Mouse (Mus musculus): Measurements from ENCODE around the gene Wfdc6a. TPM values are rescaled to one million over a fixed set of nuclear protein-coding genes. Genes with fewer than 3 reads are reported as not detected.

Gene Wfdc6a
- total and polyA plus RNA-seq, 2 experiments from 2014 or later = 0.19 to 0.31 TPM

DNA sequence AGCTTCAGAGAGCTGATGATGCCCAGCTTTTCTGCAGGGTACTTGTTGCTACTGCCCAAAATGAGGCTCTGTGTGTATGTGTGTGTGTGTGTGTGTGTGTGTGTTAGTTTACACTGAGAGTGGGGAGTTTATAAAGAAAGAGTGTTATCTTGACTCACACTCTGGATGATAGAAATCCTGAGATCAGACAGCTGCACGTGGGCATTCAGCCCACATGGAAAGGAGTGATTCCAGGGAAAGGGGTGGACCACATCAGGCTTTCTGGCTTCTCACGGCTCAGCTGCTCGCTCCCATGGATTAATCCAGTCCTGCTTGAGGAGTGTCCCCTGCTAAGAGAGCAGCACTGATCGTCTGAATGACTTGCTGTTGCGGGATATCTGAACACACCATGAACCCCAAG, 43.1 kb downstream of the Wfdc6a start:
- Histone ChIP-seq H3K4me1 (ENCODE audit: insufficient read depth, low read length) (no peaks in the 10 kb centered on the region), H3K4me2 (ENCODE audit: low read depth, low read length) (no peak overlapping the region), H3K9ac (replicated peaks; ENCODE audit: low read length) (no peak overlapping the region), H3K27ac (no peak overlapping the region), H3K36me3 (ENCODE audit: insufficient read depth, low read length) (no peaks in the 10 kb centered on the region), H3K27me3 (ENCODE audit: insufficient read depth, low read length) (no peaks in the 10 kb centered on the region), H3K4me3 (ENCODE audit: low read length) (no peak overlapping the region), H3K9me3 (ENCODE audit: low read length) (no peaks in the 10 kb centered on the region)
- no peak for DNase-seq (ENCODE audit: low spot score)
- no peak for TF ChIP-seq CTCF (IDR thresholded peaks at IDR 0.05; ENCODE audit: low read depth)
- no peak for ATAC-seq
- 66% methylated on average over 5 of the region's 5 CpGs for WGBS

DNA sequence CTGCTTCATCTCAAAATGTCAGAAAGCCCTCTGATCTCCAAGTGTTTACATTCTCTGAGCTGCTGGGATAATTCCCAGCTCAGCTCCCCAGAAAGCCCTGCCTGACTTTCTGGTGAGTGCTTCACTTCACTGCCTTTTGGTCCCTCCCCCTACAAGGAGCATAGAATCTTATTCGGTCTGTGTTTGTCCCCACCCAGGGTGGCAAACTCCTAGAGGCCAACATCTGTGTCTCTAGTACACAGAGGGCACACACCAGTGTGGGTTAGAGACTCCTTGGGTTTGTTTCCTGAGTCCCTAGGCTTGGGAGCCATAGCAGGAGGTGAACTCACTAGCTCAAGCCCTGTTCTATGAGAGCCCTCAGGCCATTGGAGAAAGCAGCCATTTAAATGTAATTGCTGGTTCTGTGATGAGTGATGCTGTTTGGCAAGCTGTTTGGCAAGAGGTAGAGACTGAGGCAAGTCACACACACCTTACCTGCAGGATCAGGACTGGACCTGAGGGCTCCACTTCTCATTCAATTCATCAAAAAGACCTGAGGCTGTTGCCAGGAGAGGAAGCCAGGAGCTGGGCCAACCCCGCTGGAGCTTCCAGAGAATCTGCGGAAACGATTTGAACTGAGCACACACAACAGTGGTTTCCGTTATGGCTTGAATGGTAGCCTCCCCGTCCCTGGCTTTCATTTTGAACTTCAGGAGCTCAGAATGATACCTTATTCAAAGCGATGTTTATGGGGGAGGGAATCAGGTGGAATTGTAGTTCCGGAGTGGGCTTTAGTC, 44.4 kb downstream of the Wfdc6a start:
- no peaks in the 10 kb centered on the region for H3K9me3 ChIP-seq (ENCODE audit: low read length)
- DNase-seq (ENCODE audit: low spot score) = no peak
- no peak for ATAC-seq
- H3K4me3 ChIP-seq (ENCODE audit: low read length) = no peak overlapping the region
- no peak for TF ChIP-seq CTCF (IDR thresholded peaks at IDR 0.05; ENCODE audit: low read depth)
- H3K27me3 ChIP-seq (ENCODE audit: insufficient read depth, low read length) = no peaks in the 10 kb centered on the region
- H3K27ac ChIP-seq = no peak overlapping the region
- H3K9ac ChIP-seq (replicated peaks; ENCODE audit: low read length) = no peak overlapping the region
- no peaks in the 10 kb centered on the region for H3K36me3 ChIP-seq (ENCODE audit: insufficient read depth, low read length)
- WGBS = 42% methylated on average over 8 of the region's 8 CpGs
- H3K4me2 ChIP-seq (ENCODE audit: low read depth, low read length) = no peak overlapping the region
- no peaks in the 10 kb centered on the region for H3K4me1 ChIP-seq (ENCODE audit: insufficient read depth, low read length)

GRCm38 (mm10) chr2:164537003-164537402, 48.2 kb downstream of the Wfdc6a start:
- no peaks in the 10 kb centered on the region for H3K27me3 ChIP-seq (ENCODE audit: insufficient read depth, low read length)
- H3K9me3 ChIP-seq (ENCODE audit: low read length) = no peaks in the 10 kb centered on the region
- no peak for ATAC-seq
- no peak overlapping the region for H3K27ac ChIP-seq
- no peak for DNase-seq (ENCODE audit: low spot score)
- TF ChIP-seq CTCF (IDR thresholded peaks at IDR 0.05; ENCODE audit: low read depth) = no peak
- 83% methylated on average over 4 of the region's 4 CpGs for WGBS
- H3K4me1 ChIP-seq (ENCODE audit: insufficient read depth, low read length) = no peaks in the 10 kb centered on the region
- no peak overlapping the region for H3K4me2 ChIP-seq (ENCODE audit: low read depth, low read length)
- no peak overlapping the region for H3K4me3 ChIP-seq (ENCODE audit: low read length)
- no peaks in the 10 kb centered on the region for H3K36me3 ChIP-seq (ENCODE audit: insufficient read depth, low read length)
- H3K9ac ChIP-seq (replicated peaks; ENCODE audit: low read length) = no peak overlapping the region

- H3K4me1 ChIP-seq (ENCODE audit: insufficient read depth, low read length) = no peaks in the 10 kb centered on the region
- H3K4me3 ChIP-seq (ENCODE audit: low read length) = no peak overlapping the region
- no peak overlapping the region for H3K9ac ChIP-seq (replicated peaks; ENCODE audit: low read length)
- no peaks in the 10 kb centered on the region for H3K36me3 ChIP-seq (ENCODE audit: insufficient read depth, low read length)
- 82% methylated on average over 10 of the region's 10 CpGs for WGBS
- DNase-seq (ENCODE audit: low spot score) (no peak), ATAC-seq (no peak)
- TF ChIP-seq CTCF (IDR thresholded peaks at IDR 0.05; ENCODE audit: low read depth) = no peak
- H3K27ac ChIP-seq = no peak overlapping the region
- no peaks in the 10 kb centered on the region for H3K9me3 ChIP-seq (ENCODE audit: low read length)
- H3K4me2 ChIP-seq (ENCODE audit: low read depth, low read length) = no peak overlapping the region
- no peaks in the 10 kb centered on the region for H3K27me3 ChIP-seq (ENCODE audit: insufficient read depth, low read length)
Measured at GRCm38 (mm10) chr2:164534315-164534714, 50.9 kb downstream of the Wfdc6a start.

- Histone ChIP-seq H3K9ac (replicated peaks; ENCODE audit: low read length) (no peak overlapping the region), H3K4me2 (ENCODE audit: low read depth, low read length) (no peak overlapping the region), H3K36me3 (ENCODE audit: insufficient read depth, low read length) (no peaks in the 10 kb centered on the region), H3K27ac (no peak overlapping the region), H3K4me1 (ENCODE audit: insufficient read depth, low read length) (no peaks in the 10 kb centered on the region), H3K27me3 (ENCODE audit: insufficient read depth, low read length) (no peaks in the 10 kb centered on the region), H3K9me3 (ENCODE audit: low read length) (no peaks in the 10 kb centered on the region), H3K4me3 (ENCODE audit: low read length) (no peak overlapping the region)
- ATAC-seq (peak; percentile 49; the same call in 1 of the 2 replicates), DNase-seq (ENCODE audit: low spot score) (peak; percentile 84)
- 4% methylated on average over 3 of the region's 3 CpGs for WGBS
- peak; percentile 98 for TF ChIP-seq CTCF (IDR thresholded peaks at IDR 0.05; ENCODE audit: low read depth)
Measured at GRCm38 (mm10) chr2:164531169-164531568, 54.1 kb downstream of the Wfdc6a start.

Other genes starting within 250 kb of the Wfdc6a start
Only the 30 nearest of the 32 such genes appear.
- gene Slpi, start 196.4 kb downstream of the Wfdc6a start, total RNA-seq (2014; rRNA removed) = 4.3 TPM in 1 of 2 replicates, not detected in the other
- gene Slpi, start 196.4 kb downstream of the Wfdc6a start, polyA plus RNA-seq (2015; fragmentation: Nextera tagmentation; extraction: Ambion mirVana) = 0.40 and 0.82 TPM in 2 replicates
- 0.22 TPM in 1 of 2 replicates, not detected in the other for gene Rbpjl, start 182.3 kb downstream of the Wfdc6a start, total RNA-seq (2014; rRNA removed)
- gene Rbpjl, start 182.3 kb downstream of the Wfdc6a start, polyA plus RNA-seq (2015; fragmentation: Nextera tagmentation; extraction: Ambion mirVana) = 0.14 and 0.21 TPM in 2 replicates
- gene Matn4, start 180.3 kb downstream of the Wfdc6a start, total RNA-seq (2014; rRNA removed) = 4.9 and 8.2 TPM in 2 replicates
- 4.7 and 5.0 TPM in 2 replicates for gene Matn4, start 180.3 kb downstream of the Wfdc6a start, polyA plus RNA-seq (2015; fragmentation: Nextera tagmentation; extraction: Ambion mirVana)
- gene Sdc4, start 141.6 kb downstream of the Wfdc6a start, total RNA-seq (2014; rRNA removed) = 31.1 and 34.1 TPM in 2 replicates
- 36.7 and 39.5 TPM in 2 replicates for gene Sdc4, start 141.6 kb downstream of the Wfdc6a start, polyA plus RNA-seq (2015; fragmentation: Nextera tagmentation; extraction: Ambion mirVana)
- 165 and 315 TPM in 2 replicates for gene Sys1, start 128.5 kb downstream of the Wfdc6a start, total RNA-seq (2014; rRNA removed)
- gene Sys1, start 128.5 kb downstream of the Wfdc6a start, polyA plus RNA-seq (2015; fragmentation: Nextera tagmentation; extraction: Ambion mirVana) = 108 and 113 TPM in 2 replicates
- 34.4 and 36.9 TPM in 2 replicates for gene Gm20458, start 124.5 kb downstream of the Wfdc6a start, total RNA-seq (2014; rRNA removed)
- gene Gm20458, start 124.5 kb downstream of the Wfdc6a start, polyA plus RNA-seq (2015; fragmentation: Nextera tagmentation; extraction: Ambion mirVana) = 9.6 and 10.8 TPM in 2 replicates
- gene Trp53tg5, start 111.7 kb downstream of the Wfdc6a start, total RNA-seq (2014; rRNA removed) = not detected in 2 replicates
- gene Trp53tg5, start 111.7 kb downstream of the Wfdc6a start, polyA plus RNA-seq (2015; fragmentation: Nextera tagmentation; extraction: Ambion mirVana) = not detected in 2 replicates
- 29.5 and 30.9 TPM in 2 replicates for gene Dbndd2, start 99.3 kb downstream of the Wfdc6a start, total RNA-seq (2014; rRNA removed)
- gene Dbndd2, start 99.3 kb downstream of the Wfdc6a start, polyA plus RNA-seq (2015; fragmentation: Nextera tagmentation; extraction: Ambion mirVana) = 37.2 and 38.0 TPM in 2 replicates
- gene Pigt, start 87.9 kb downstream of the Wfdc6a start, total RNA-seq (2014; rRNA removed) = 118 and 134 TPM in 2 replicates
- 102 and 116 TPM in 2 replicates for gene Pigt, start 87.9 kb downstream of the Wfdc6a start, polyA plus RNA-seq (2015; fragmentation: Nextera tagmentation; extraction: Ambion mirVana)
- 1.5 and 2.7 TPM in 2 replicates for gene Wfdc2, start 23.0 kb downstream of the Wfdc6a start, total RNA-seq (2014; rRNA removed)
- 3.1 and 4.5 TPM in 2 replicates for gene Wfdc2, start 23.0 kb downstream of the Wfdc6a start, polyA plus RNA-seq (2015; fragmentation: Nextera tagmentation; extraction: Ambion mirVana)
- not detected in 2 replicates for gene Spint3, start 12.0 kb downstream of the Wfdc6a start, total RNA-seq (2014; rRNA removed)
- not detected in 2 replicates for gene Spint3, start 12.0 kb downstream of the Wfdc6a start, polyA plus RNA-seq (2015; fragmentation: Nextera tagmentation; extraction: Ambion mirVana)
- gene Eppin, start 8.1 kb upstream of the Wfdc6a start, total RNA-seq (2014; rRNA removed) = not detected in 2 replicates
- gene Eppin, start 8.1 kb upstream of the Wfdc6a start, polyA plus RNA-seq (2015; fragmentation: Nextera tagmentation; extraction: Ambion mirVana) = not detected in 2 replicates
- gene Wfdc6b, start 28.1 kb upstream of the Wfdc6a start, total RNA-seq (2014; rRNA removed) = not detected in 2 replicates
- not detected in 2 replicates for gene Wfdc6b, start 28.1 kb upstream of the Wfdc6a start, polyA plus RNA-seq (2015; fragmentation: Nextera tagmentation; extraction: Ambion mirVana)
- not detected in 2 replicates for gene Wfdc8, start 28.2 kb upstream of the Wfdc6a start, total RNA-seq (2014; rRNA removed)
- not detected in 2 replicates for gene Wfdc8, start 28.2 kb upstream of the Wfdc6a start, polyA plus RNA-seq (2015; fragmentation: Nextera tagmentation; extraction: Ambion mirVana)
- not detected in 2 replicates for gene Wfdc16, start 53.3 kb upstream of the Wfdc6a start, total RNA-seq (2014; rRNA removed)
- not detected in 2 replicates for gene Wfdc16, start 53.3 kb upstream of the Wfdc6a start, polyA plus RNA-seq (2015; fragmentation: Nextera tagmentation; extraction: Ambion mirVana)
- gene Wfdc10, start 70.6 kb upstream of the Wfdc6a start, total RNA-seq (2014; rRNA removed) = not detected in 2 replicates
- 0.60 TPM in 1 of 2 replicates, not detected in the other for gene Wfdc10, start 70.6 kb upstream of the Wfdc6a start, polyA plus RNA-seq (2015; fragmentation: Nextera tagmentation; extraction: Ambion mirVana)
- not detected in 2 replicates for gene Wfdc9, start 71.1 kb upstream of the Wfdc6a start, total RNA-seq (2014; rRNA removed)
- gene Wfdc9, start 71.1 kb upstream of the Wfdc6a start, polyA plus RNA-seq (2015; fragmentation: Nextera tagmentation; extraction: Ambion mirVana) = not detected in 2 replicates
- gene Wfdc11, start 88.6 kb upstream of the Wfdc6a start, total RNA-seq (2014; rRNA removed) = not detected in 2 replicates
- gene Wfdc11, start 88.6 kb upstream of the Wfdc6a start, polyA plus RNA-seq (2015; fragmentation: Nextera tagmentation; extraction: Ambion mirVana) = not detected in 2 replicates
- not detected in 2 replicates for gene Wfdc13, start 99.7 kb upstream of the Wfdc6a start, total RNA-seq (2014; rRNA removed)
- not detected in 2 replicates for gene Wfdc13, start 99.7 kb upstream of the Wfdc6a start, polyA plus RNA-seq (2015; fragmentation: Nextera tagmentation; extraction: Ambion mirVana)
- gene Spint4, start 113.1 kb upstream of the Wfdc6a start, total RNA-seq (2014; rRNA removed) = not detected in 2 replicates
- not detected in 2 replicates for gene Spint4, start 113.1 kb upstream of the Wfdc6a start, polyA plus RNA-seq (2015; fragmentation: Nextera tagmentation; extraction: Ambion mirVana)
- not detected in 2 replicates for gene Spint5, start 129.9 kb upstream of the Wfdc6a start, total RNA-seq (2014; rRNA removed)
- gene Spint5, start 129.9 kb upstream of the Wfdc6a start, polyA plus RNA-seq (2015; fragmentation: Nextera tagmentation; extraction: Ambion mirVana) = not detected in 2 replicates
- gene Wfdc3, start 160.5 kb upstream of the Wfdc6a start, total RNA-seq (2014; rRNA removed) = 1.3 TPM in 2 replicates
- gene Wfdc3, start 160.5 kb upstream of the Wfdc6a start, polyA plus RNA-seq (2015; fragmentation: Nextera tagmentation; extraction: Ambion mirVana) = 0.73 and 0.76 TPM in 2 replicates
- 17.1 and 24.9 TPM in 2 replicates for gene Dnttip1, start 160.5 kb upstream of the Wfdc6a start, total RNA-seq (2014; rRNA removed)
- 53.9 and 56.1 TPM in 2 replicates for gene Dnttip1, start 160.5 kb upstream of the Wfdc6a start, polyA plus RNA-seq (2015; fragmentation: Nextera tagmentation; extraction: Ambion mirVana)
- 61.5 and 70.6 TPM in 2 replicates for gene Ube2c, start 184.5 kb upstream of the Wfdc6a start, total RNA-seq (2014; rRNA removed)
- 61.2 and 69.4 TPM in 2 replicates for gene Ube2c, start 184.5 kb upstream of the Wfdc6a start, polyA plus RNA-seq (2015; fragmentation: Nextera tagmentation; extraction: Ambion mirVana)
- 12.2 TPM in 1 of 2 replicates, not detected in the other for gene Tnnc2, start 194.5 kb upstream of the Wfdc6a start, total RNA-seq (2014; rRNA removed)
- 0.30 TPM in 1 of 2 replicates, not detected in the other for gene Tnnc2, start 194.5 kb upstream of the Wfdc6a start, polyA plus RNA-seq (2015; fragmentation: Nextera tagmentation; extraction: Ambion mirVana)
- 102 and 106 TPM in 2 replicates for gene Snx21, start 200.4 kb upstream of the Wfdc6a start, total RNA-seq (2014; rRNA removed)
- 44.7 and 47.6 TPM in 2 replicates for gene Snx21, start 200.4 kb upstream of the Wfdc6a start, polyA plus RNA-seq (2015; fragmentation: Nextera tagmentation; extraction: Ambion mirVana)
- gene Acot8, start 219.4 kb upstream of the Wfdc6a start, total RNA-seq (2014; rRNA removed) = 18.5 and 39.5 TPM in 2 replicates
- 19.4 and 20.2 TPM in 2 replicates for gene Acot8, start 219.4 kb upstream of the Wfdc6a start, polyA plus RNA-seq (2015; fragmentation: Nextera tagmentation; extraction: Ambion mirVana)
- gene Zswim3, start 219.7 kb upstream of the Wfdc6a start, total RNA-seq (2014; rRNA removed) = 6.4 and 8.3 TPM in 2 replicates
- gene Zswim3, start 219.7 kb upstream of the Wfdc6a start, polyA plus RNA-seq (2015; fragmentation: Nextera tagmentation; extraction: Ambion mirVana) = 5.2 and 5.5 TPM in 2 replicates
- gene Zswim1, start 237.2 kb upstream of the Wfdc6a start, total RNA-seq (2014; rRNA removed) = 23.9 and 24.6 TPM in 2 replicates
- gene Zswim1, start 237.2 kb upstream of the Wfdc6a start, polyA plus RNA-seq (2015; fragmentation: Nextera tagmentation; extraction: Ambion mirVana) = 26.5 and 29.0 TPM in 2 replicates
- not detected in 2 replicates for gene Spata25, start 243.1 kb upstream of the Wfdc6a start, total RNA-seq (2014; rRNA removed)
- gene Spata25, start 243.1 kb upstream of the Wfdc6a start, polyA plus RNA-seq (2015; fragmentation: Nextera tagmentation; extraction: Ambion mirVana) = not detected in 2 replicates

All from hindbrain, postnatal 0 days (tissue).